Mouse (Mus musculus): ENCODE measurements around the gene Wdpcp. TPM values are rescaled to one million over a fixed set of nuclear protein-coding genes. Genes with fewer than 3 reads are reported as not detected.

The Wdpcp gene
- 0.97 TPM for total RNA-seq (2023)

GRCm38 (mm10) chr11:21571700-21572381 lies at the start of gene Wdpcp, which contains the start of gene Mdh1:
Gene Wdpcp, plus strand, starts transcription at chr11:21572235.
Gene Mdh1, minus strand, starts transcription at chr11:21572367.

Other genes with a start within 250 kb of the Wdpcp start
- gene Ugp2, start 201.0 kb upstream of the Wdpcp start, total RNA-seq (2023), result 19.3 TPM
- 112 TPM for gene Mdh1, start 132 bp downstream of the Wdpcp start, total RNA-seq (2023)

Data from CD4-positive naive resting alpha-beta T cell, adult 76 days (primary cell).